Mouse (Mus musculus): ENCODE results near the gene Adamts4.

- no peak for TF ChIP-seq CTCF (IDR thresholded peaks at IDR 0.05; ENCODE audit: borderline replicate concordance, insufficient read depth, low read depth, low read length)
- no peak for TF ChIP-seq POLR2A (IDR thresholded peaks at IDR 0.05; ENCODE audit: borderline replicate concordance, insufficient read depth, low read length)
Observed at GRCm38 (mm10) chr1:171279721-171280120, 29.5 kb downstream of the Adamts4 start.

Measured in cerebellum, adult 2 months (tissue).